Mouse (Mus musculus) retina, embryonic 14.5 days (tissue): ENCODE measurements at regions not wholly inside any gene's neighbourhood (a gene's known extent, or its start where the extent isn't known, plus 50 kb on each side); places are given as distances from the start of the nearest gene placed in this dataset.

Experiments
- DNase-seq: peaks from one replicate; pipeline ENCODE4 v3.0.0-alpha.2; 2015; ENCODE audit warnings: low spot score

DNA sequence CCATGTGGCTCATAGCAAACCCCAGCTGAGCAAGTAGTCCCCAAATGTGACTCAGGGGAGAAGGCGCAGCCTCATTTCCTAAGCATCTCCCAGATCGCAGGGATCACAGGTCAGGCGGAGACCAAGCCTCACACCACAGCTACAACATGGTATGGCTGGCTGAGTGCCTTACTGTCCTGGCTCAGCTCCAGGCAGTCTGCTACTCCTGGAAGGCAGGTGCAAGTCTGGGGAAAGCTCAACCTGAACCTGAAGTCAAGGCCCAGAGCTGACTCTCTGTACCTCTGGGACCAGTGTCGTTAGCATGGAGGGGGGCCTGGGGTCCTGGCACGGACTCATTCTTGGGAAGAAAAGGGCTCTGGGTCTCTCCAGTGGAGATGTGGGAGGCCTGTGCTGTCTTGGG is 113.0 kb upstream of the A530016L24Rik start:
- no peak for DNase-seq

DNA sequence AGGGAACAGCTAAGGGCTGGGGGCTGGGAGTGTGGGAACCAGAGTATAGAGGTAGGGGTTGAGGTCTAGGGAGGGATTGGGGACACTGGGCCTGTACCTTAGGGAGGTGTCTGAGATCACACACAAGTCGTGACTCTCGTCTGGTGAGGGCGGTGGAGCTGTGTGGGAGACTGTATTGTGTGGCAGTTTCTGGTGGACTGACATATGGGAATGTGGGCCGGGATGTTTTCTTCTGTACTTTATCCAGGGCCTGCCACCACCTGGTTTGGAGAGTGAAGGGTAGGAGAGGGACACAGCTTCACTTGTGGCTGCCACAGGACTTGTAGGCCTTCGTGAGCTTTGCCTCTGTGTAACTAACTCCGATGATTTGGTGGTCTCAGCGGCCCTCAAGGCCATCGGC is 112.5 kb upstream of the A530016L24Rik start:
- DNase-seq, result no peak

DNA sequence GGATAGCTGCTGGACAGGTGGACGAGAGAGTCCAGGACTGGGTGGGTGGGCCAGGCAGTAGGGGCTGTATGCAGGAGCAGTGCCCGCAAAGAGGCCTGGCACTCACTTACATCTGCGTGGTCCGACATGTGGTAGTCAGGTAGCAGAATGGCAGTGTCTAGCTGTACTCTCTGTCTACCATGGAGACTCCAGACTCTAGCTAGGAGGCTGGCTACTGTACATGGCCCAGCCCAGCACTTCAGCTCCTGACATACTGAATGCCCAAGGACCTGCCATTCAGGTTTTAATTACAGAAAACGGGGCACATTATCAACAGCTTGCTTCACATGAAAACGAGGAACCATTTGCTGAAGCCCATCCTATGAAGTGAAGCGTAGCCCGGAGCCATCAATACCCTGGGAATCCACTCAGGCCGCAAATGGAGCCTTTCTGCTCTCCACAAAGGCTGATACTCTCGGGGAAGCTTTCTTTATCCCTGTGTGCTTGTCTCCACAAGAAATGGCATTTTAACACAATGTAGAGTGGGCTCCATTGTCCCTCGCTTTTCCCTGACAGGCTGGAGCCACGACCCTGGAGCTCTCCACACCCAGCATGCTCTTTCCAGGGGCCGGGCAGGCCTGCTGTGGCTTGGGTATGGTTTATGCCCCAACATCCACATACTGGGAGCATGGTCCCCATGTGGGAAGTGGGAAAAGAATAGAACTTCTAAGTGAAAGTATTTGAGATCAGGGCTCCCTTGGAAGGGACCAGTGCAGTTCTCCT is 110.6 kb upstream of the A530016L24Rik start:
- no peak for DNase-seq

DNA sequence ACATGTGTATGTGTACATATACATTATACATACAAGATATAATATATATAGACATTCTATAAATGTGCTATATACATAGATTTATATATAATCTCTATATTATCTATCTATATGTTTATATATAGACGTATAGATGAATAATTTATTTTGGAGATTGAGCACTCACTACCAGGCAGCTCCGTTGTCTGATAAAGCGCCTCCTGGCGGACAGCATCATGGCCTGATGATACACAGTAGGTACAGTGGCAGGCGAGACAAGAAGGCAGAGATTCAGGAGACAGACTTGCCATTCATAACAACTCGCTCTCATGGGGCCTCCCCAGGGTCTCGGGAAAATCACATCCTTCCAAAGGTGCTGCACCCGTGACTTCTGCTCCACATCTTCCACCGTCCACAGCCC is 101.4 kb upstream of the A530016L24Rik start:
- no peak for DNase-seq

DNA sequence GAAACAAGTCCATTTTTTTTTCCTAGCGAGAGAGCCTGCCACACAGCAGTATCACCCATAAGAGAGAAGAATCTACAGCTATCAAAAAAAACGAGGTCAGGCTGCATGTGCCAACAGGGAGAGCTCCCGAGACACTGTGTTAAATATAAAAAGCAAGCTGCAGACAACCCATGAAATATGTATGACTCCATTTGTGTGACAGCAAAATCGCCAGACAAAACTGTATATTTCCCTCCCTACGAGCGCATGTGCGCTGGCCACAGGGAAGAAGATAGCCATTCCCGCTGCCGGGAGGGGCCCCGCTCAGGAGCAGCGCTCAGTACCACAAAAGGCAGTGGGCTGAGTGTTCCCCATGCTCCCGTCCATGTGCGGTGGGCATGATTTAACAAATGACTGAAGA is 93.3 kb upstream of the A530016L24Rik start:
- DNase-seq, result peak; percentile 45

DNA sequence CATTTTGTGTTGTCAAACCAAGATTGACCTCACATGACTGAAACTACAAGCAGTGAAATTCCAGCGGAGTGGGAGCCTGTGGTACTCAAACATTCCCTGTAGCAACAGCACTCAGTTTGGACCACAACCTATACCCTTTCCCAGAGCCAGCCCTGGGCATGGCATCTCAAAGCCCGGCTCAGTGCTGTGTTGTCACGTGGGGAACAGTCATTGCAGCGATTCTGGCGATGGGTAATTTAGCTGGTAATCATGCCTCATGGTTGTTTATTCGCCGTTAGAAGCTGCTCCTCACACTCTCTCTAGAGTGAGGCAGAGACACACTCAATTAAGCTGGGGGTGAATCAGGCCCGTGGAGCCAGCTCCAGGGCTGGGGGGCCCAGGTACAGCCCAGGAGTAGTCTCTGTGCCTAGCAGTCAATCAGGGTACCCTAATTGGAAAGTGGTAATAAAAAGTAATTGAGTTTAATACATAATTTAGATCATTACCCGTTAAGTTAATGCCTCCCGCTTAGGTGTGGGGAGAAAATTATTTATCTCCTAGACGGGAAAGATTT is 85.5 kb upstream of the A530016L24Rik start:
- no peak for DNase-seq

DNA sequence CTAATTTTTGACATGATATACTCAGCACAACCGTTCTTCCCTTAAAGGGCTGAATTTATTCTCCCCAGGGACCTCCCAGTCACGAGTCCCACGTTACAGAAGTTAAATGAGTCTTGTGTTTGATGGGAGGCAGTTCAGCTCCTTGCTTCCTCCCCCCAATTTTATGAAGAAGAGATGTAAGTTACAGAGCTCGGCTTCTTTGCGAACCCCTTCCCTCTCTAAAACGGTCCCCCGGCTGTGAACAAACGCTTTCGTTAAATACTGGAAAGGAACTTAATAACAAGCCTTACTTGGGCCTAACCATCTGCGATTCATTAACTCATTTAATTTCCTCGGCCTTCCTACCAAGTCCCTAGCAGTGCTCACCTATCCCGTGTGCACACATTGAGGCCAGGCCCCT is 84.9 kb upstream of the A530016L24Rik start:
- DNase-seq, result no peak

DNA sequence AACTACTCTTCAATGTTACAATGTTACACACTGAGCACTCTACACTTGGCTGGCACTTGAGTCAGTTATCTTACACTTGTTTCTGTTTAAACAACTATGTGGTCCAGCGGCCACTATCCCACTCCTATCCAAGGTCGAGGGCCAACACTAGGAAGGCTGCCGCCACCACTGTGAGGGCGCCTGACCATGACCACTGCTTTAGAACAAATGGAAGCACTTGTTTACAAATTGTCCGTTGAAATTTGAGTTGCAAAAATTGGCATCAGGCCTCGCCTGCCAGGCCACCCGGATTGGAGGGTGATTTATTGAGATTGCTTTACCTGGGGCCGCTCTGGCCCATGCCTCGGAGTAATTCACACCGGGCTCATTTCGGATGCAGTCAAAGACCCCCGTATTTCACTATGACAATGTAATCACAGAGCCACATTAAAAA is 83.5 kb upstream of the A530016L24Rik start:
- DNase-seq, result no peak

DNA sequence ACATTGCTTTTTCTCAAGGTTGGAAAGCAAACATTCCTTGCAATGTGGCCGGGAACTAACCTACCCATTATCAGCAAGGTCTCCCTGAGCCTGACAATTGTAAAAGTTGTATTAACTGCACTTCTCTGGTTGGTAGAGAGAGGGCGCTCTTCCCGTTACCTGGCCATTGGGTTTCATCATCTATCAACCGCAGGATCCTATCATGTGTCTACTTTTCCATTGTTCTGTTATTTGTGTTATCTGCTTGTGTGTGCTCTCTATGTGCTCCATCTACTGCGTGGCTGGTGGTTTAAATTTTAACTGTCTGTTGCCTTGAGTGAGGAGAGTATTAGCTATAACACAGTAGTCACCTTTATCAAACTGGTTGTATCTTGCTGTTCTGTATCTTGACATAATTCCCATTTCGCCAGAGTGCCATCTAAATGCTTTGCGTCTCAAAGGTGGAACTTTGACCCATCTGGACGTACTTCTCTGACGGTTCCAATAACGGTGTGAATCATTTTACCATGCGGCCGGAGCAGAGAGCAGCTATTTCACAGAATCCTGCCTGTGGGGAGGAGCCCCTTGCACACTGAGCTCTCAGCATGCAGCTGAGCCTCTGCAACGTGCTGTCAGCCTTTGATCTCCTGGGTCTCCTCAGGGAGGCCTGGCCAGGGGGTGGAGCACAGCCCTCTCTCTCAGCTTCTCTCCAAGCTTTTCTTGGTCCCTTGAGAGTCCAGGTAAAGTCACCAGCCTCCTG is 77.5 kb upstream of the A530016L24Rik start:
- DNase-seq, result peak; percentile 62

DNA sequence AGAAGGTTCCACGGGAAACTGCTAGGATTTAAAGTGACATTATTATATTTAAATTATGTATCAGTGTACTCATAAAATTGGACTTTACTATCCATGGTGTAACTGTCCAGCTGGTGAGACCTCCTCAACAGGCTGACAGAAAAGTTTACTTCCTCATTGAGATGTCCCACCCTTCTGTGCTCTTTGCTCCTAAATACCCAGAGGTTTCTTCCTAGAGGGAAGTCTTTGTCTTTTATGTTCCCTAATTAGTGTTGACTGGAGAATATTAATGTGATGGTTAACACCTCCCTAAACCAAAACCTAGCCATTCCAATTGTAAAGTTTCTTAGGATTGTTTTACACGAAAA is 76.9 kb upstream of the A530016L24Rik start:
- no peak for DNase-seq

DNA sequence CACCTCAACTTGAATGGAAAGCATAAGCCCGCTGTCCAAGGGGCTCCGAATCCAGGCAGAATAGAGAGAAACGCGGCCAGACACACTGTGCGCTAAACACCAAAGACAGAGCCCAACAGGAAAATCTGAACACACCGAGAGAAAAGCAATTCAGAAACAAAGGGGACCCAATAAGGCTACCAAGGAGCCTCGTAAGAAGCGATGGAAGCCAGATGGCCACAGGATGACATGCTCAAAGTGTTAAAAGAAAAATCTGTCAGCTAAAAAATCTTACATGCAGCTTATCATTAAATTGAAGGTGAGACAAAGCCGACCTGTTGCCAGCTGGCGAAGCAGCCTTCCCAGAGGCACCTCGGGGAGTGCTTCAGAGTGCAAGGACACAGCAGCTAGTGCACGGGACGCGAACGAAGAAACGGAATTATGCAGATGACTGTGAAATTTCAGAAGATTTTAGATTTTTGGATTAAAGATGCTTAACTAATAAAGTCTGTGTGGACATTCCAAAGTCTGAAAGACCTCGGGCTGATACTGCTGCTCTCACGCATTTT is 73.2 kb upstream of the A530016L24Rik start:
- no peak for DNase-seq

DNA sequence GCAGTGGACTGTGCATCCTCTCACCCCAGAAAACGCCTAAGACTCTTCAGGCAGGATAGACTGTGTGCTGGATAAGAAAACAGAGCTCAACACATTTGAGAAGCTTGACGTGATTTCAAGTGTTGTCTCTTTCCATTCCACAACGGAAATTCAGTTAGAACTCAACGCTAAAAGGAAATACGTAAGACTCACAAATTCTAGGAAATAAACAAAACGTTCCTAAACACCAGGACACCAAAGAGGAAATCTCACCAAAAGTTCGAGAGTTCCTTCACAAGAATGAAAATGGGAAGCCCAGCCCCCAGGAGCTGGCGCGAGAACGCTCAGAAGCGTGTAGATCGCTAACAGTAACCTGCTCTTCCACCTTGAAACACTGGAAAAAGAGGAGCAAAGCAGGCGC is 72.7 kb upstream of the A530016L24Rik start:
- DNase-seq, result no peak

DNA sequence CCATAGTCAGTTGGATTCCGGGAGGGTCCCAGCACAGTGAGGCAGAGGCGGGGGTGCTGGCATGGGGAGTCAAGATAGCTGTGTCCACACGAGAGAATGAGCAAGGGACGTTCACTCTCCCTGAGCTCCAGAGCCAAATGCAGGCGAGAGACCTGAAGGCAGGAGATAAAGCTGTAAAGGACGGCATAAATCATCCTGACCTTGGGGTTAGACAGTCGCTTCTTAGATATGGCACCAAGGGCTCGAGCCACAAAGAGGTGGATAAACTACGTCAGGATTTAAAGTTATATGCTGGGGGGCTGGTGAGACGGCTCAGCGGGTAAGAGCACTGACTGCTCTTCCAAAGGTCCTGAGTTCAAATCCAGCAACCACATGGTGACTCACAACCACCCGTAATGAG is 70.6 kb upstream of the A530016L24Rik start:
- DNase-seq, result no peak

DNA sequence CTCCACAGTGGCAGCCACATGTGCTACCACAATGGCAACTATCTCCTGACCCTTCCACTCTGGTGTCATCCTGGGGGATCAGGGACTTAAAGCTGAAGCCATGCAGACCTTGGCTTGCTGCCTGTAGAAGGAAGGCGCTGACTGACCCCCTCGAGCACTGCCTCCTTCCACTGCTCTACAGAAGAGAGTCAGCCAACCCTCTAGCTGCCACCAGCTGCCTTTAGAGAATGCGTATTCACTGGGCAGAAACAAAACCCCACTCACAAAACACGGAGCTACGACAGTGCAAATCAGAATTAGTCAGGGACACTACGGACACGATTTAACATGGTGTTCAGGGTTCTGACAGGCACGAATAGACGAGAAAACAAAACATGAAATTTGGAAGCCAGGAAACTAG is 67.1 kb upstream of the A530016L24Rik start:
- no peak for DNase-seq

DNA sequence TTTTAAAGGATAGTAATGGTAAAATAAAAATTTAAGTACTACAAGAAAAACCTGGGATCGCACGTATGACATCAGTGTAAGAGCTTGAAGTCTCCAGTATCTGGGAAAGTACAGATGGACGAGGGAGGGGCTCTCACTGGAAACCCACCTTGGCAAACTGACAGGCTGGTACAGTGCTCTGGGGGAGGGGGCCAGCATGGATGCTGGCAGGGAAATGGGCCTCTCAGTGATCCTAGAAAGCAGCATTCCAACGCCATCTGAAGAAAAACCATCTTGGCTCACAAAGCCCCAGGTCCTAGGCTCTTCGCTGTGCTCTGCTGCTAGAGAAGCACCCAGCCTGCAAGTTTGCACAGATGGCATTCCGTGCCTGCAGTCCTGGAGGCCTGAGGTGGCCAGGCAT is 65.1 kb upstream of the A530016L24Rik start:
- DNase-seq, result no peak

DNA sequence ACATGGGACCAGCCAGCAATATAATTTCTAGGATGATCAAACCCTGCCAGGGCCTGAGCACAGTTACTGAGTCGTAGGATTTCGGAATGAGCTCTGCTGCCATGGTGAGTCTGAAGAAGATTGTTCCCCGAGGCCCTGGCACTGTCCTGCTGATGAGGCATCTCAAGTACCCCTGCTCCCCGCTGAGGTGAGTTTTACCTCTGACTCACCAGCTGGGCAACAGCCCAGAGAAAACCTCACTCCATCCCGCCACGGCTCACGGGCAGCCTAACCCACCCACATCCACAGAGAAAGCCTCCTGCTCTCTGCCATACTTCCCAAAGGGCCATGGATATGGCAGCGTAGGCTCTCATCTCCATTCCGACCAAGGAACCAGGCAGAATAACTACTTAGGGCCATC is 62.6 kb upstream of the A530016L24Rik start:
- DNase-seq, result no peak

DNA sequence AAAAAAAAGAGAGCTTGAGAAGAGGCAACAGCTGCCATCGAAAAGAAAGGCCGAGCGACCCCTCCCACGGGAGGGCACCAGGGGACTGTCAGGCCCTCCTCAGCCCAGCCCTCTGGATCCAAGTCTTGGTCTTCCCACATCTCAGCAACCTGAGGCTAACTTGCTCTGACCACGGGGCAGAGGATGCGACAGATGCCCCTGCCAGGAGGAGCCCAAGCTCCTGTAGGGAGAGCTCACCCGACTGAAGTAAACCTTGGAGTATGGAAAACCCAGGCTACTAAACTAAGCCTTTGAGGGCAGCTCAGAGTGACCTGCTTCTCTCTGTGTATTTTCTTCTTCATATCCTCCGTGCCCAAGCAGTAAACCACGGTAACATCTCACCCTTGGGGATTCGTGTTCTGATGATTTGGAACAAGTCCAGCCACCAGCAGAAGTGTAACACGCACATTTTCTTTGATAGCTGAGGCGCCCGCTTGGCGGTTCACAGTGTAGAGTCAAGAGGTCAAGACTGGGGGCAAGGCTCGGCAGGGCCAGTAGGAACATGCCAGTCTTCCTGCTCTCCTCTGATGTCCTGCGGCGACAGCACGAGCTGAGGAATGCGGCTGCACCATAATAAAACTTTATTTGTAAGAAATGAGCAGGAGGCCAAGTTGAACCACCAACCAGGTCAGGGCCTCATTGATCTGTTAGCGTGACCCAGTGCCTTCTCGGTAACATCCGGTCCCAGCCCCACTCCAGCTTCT is 59.0 kb upstream of the A530016L24Rik start:
- no peak for DNase-seq

DNA sequence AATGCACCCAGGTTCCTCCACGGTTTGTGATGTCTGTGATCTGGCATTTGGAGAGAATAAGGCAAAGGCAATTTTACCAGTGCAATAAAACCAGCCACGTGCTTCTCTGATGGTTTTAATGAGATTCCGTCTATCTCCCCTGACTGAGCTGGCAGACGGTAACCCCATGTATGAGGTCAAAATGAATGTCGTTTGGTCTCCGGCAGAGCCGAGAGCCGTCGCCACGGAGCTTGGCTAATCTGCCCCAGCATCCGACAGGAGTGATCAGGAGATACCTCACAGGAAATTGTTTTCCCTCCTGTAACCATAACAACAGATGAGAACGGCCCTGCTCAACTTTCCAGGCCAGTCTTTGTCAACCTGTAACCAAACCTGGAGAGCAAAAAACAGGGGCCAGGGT is 55.9 kb upstream of the A530016L24Rik start:
- peak; percentile 28 for DNase-seq

DNA sequence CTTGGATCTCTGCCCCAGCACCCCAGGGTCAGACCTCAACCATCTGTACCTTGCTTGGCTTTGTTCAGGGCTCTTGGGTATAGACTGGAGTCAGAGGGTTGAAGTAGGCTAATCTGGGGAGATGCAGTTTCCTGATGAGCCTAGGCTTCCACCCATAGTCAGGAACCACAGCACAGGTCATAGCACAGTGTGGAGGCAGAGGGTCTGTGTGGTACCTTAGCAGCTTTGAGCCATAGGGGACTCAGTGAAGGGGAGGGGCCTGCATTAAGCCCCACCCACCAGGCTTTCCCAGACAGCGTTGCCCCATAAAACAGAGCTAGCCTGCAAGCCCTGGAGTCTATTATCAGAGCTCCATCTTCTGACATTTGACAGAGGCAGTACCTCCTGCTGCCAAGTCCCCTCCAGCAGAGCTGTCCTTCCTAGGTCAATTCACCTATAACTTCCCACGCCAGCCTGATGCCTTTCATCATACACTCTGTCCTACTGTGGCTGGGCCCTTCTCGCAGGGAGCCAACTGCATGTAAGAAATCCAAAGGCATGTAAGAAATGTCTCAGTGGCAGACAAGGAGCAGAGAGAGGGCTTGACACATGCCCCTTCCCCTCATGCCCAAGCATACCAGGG is 54.5 kb upstream of the A530016L24Rik start:
- DNase-seq, result peak; percentile 52

DNA sequence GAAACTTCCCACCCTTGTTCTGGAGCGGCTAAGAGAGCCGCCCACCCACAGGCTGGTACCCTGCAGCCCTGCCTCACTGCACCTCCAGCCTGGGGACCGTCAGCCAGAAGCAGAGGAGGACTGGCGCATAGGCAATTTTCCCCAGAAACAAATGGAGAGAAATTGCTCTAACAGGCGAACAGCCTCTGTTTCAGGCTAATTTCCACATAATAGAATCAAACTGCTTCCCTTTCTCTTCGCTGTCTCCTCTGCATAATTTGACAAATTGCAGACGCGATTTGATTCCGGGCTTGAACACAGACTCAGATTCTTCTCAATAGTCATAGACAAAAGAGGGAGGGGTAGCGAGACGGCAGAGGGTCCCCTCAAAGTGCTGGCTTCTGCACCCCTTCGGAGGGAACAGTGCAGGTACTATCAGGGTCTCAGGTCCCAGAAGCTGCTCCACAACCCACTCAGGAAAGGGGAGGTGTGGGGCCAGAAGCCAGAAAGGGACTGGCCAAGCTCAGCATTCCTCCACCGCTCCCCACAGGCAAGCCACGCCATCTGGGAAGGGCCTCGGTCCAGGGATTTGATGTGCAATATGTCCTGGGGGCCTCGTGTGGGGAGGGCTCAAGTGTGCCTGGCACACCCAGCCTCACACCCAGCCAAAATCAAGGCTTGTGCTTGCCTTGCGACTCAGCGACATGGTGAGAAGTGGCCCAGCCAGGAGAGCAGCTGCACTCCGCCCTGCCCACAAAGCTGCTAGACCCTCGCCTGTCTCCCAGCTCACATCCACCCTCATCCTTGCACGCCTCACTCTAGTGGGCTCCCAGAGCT is 53.7 kb upstream of the A530016L24Rik start:
- DNase-seq, result peak; percentile 26

DNA sequence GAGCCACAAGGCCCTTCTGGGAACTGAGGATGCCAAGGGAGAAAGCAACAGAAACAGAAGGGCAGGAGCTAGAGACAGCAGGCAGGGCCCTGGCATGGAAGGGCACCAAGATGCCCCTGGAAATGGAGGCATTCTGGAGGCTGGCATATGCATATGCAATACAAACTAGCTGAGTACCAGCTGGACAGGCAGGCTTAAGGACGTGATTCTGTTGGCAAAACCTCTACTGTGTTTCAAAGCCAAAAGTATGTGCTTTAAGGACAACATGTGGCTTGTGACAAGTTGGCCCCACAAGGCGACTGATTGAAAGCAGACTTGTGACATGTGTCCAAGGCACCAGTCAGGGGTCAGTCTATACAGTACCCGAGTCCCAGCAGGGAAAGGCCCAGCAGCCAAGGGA is 52.2 kb upstream of the A530016L24Rik start:
- DNase-seq, result no peak
